15 mouse cellular contexts compared by ENCODE assay signal in genomic region chr11:50253393-50253792, GRCm38 (mm10). TPM values are rescaled to one million over a fixed set of nuclear protein-coding genes. Genes with fewer than 3 reads are reported as not detected.
DNase-seq lines count a peak whose midpoint lies in the region; ATAC-seq and TF ChIP-seq lines count a peak whose summit lies in the region.
"Had no signal": no experiment of that assay in that cellular context is flagged by ENCODE, and none has a peak within 500 bp of the region (broad histone marks: within the 10 kb centered on the region; RNA-seq: fewer than 3 reads in every experiment).

No protein-coding gene starts in this region.

- H3K27me3 ChIP-seq in hindbrain, embryonic 12.5 days = no peaks in the 10 kb centered on the region
- H3K27me3 ChIP-seq in hindbrain, embryonic 10.5 days (ENCODE audit: insufficient read depth, poor library complexity, severe bottlenecking) = no peaks in the 10 kb centered on the region
- no peaks in the 10 kb centered on the region for H3K27me3 ChIP-seq in limb, embryonic 12.5 days
- no peaks in the 10 kb centered on the region for H3K27me3 ChIP-seq in limb, embryonic 10.5 days (ENCODE audit: low read depth, poor library complexity, severe bottlenecking)
- no peaks in the 10 kb centered on the region for H3K27me3 ChIP-seq in embryonic facial prominence, embryonic 13.5 days
- no peaks in the 10 kb centered on the region for H3K27me3 ChIP-seq in myocyte (ENCODE audit: control insufficient read depth, insufficient read depth, insufficient read length)
- H3K27me3 ChIP-seq: liver, embryonic 15.5 days; neural tube, embryonic 13.5 days had no signal

- no peak overlapping the region for H3K4me2 ChIP-seq in hindbrain, embryonic 12.5 days (replicated peaks)
- no peak overlapping the region for H3K4me2 ChIP-seq in limb, embryonic 12.5 days
- H3K4me2 ChIP-seq in embryonic facial prominence, embryonic 13.5 days = no peak overlapping the region
- peak overlapping the region; percentile 67 for H3K4me2 ChIP-seq in myocyte (ENCODE audit: low read depth)
- H3K4me2 ChIP-seq: liver, embryonic 15.5 days; neural tube, embryonic 13.5 days had no signal

- H3K9me3 ChIP-seq in hindbrain, embryonic 12.5 days (replicated peaks) = no peaks in the 10 kb centered on the region; the same call in 1 of the 2 replicates
- H3K9me3 ChIP-seq in hindbrain, embryonic 10.5 days = no peaks in the 10 kb centered on the region
- no peaks in the 10 kb centered on the region for H3K9me3 ChIP-seq in limb, embryonic 12.5 days
- H3K9me3 ChIP-seq in limb, embryonic 10.5 days (replicated peaks) = no peaks in the 10 kb centered on the region
- no peaks in the 10 kb centered on the region for H3K9me3 ChIP-seq in embryonic facial prominence, embryonic 13.5 days
- H3K9me3 ChIP-seq: liver, embryonic 15.5 days; neural tube, embryonic 13.5 days had no signal

- H3K9ac ChIP-seq in hindbrain, embryonic 12.5 days = no peak overlapping the region
- no peak overlapping the region for H3K9ac ChIP-seq in limb, embryonic 12.5 days (replicated peaks)
- H3K9ac ChIP-seq in embryonic facial prominence, embryonic 13.5 days = no peak overlapping the region
- H3K9ac ChIP-seq: liver, embryonic 15.5 days; neural tube, embryonic 13.5 days had no signal

- H3K36me3 ChIP-seq in hindbrain, embryonic 12.5 days = peaks cover 31% of the 10 kb centered on the region
- peaks cover 40% of the 10 kb centered on the region for H3K36me3 ChIP-seq in hindbrain, embryonic 10.5 days
- peaks cover 27% of the 10 kb centered on the region for H3K36me3 ChIP-seq in limb, embryonic 12.5 days
- H3K36me3 ChIP-seq in limb, embryonic 10.5 days = peaks cover 35% of the 10 kb centered on the region
- peaks cover 26% of the 10 kb centered on the region for H3K36me3 ChIP-seq in embryonic facial prominence, embryonic 13.5 days
- H3K36me3 ChIP-seq in myocyte (ENCODE audit: control insufficient read depth, insufficient read depth) = peaks cover 15% of the 10 kb centered on the region

- ATAC-seq in hindbrain, embryonic 12.5 days (ENCODE audit: low FRiP score) = no peak
- no peak for ATAC-seq in limb, embryonic 12.5 days (ENCODE audit: insufficient number of reproducible peaks, insufficient read depth, low FRiP score, low TSS enrichment, low read depth)
- no peak for ATAC-seq in embryonic facial prominence, embryonic 13.5 days (ENCODE audit: insufficient number of reproducible peaks, insufficient read depth, low FRiP score, low TSS enrichment, low read depth)
- ATAC-seq in granulocyte monocyte progenitor cell, adult 5-6 weeks (replicated peaks; ENCODE audit: poor library complexity, severe bottlenecking) = no peak

- H3K4me3 ChIP-seq in hindbrain, embryonic 12.5 days = no peak overlapping the region
- H3K4me3 ChIP-seq in hindbrain, embryonic 10.5 days = no peak overlapping the region
- H3K4me3 ChIP-seq in limb, embryonic 12.5 days (replicated peaks) = no peak overlapping the region
- H3K4me3 ChIP-seq in limb, embryonic 10.5 days = no peak overlapping the region
- no peak overlapping the region for H3K4me3 ChIP-seq in embryonic facial prominence, embryonic 13.5 days
- no peak overlapping the region for H3K4me3 ChIP-seq in myocyte
- H3K4me3 ChIP-seq: heart, adult 2 months; liver, embryonic 15.5 days; neural tube, embryonic 13.5 days had no signal

- H3K27ac ChIP-seq in hindbrain, embryonic 12.5 days = peak overlapping the region; percentile 8; the same call in 1 of the 2 replicates
- no peak overlapping the region for H3K27ac ChIP-seq in hindbrain, embryonic 10.5 days
- H3K27ac ChIP-seq in limb, embryonic 12.5 days = peak overlapping the region; percentile 62; the same call in 1 of the 2 replicates
- no peak overlapping the region for H3K27ac ChIP-seq in limb, embryonic 10.5 days
- H3K27ac ChIP-seq in embryonic facial prominence, embryonic 13.5 days = peak overlapping the region; percentile 68; the same call in 1 of the 2 replicates
- H3K27ac ChIP-seq: heart, adult 2 months; liver, embryonic 15.5 days; neural tube, embryonic 13.5 days had no signal

- 63% methylated on average over 1 of the region's 1 CpGs for WGBS in hindbrain, embryonic 12.5 days
- WGBS in hindbrain, embryonic 10.5 days = 71% methylated on average over 1 of the region's 1 CpGs
- WGBS in limb, embryonic 12.5 days = 52% methylated on average over 1 of the region's 1 CpGs
- 75% methylated on average over 1 of the region's 1 CpGs for WGBS in limb, embryonic 10.5 days
- WGBS in embryonic facial prominence, embryonic 13.5 days = 57% methylated on average over 1 of the region's 1 CpGs

- H3K79me2 ChIP-seq in myocyte (ENCODE audit: control insufficient read depth, insufficient read depth) = no peaks in the 10 kb centered on the region

- no peak overlapping the region for H3ac ChIP-seq in myocyte (ENCODE audit: control insufficient read depth, insufficient read length)

- peaks cover 7% of the 10 kb centered on the region; the same call in 1 of the 2 replicates for H3K4me1 ChIP-seq in hindbrain, embryonic 12.5 days
- H3K4me1 ChIP-seq in hindbrain, embryonic 10.5 days (replicated peaks) = peaks cover 28% of the 10 kb centered on the region
- peaks cover 20% of the 10 kb centered on the region for H3K4me1 ChIP-seq in limb, embryonic 12.5 days (replicated peaks)
- H3K4me1 ChIP-seq in limb, embryonic 10.5 days = peaks cover 16% of the 10 kb centered on the region
- H3K4me1 ChIP-seq in embryonic facial prominence, embryonic 13.5 days = peaks cover 16% of the 10 kb centered on the region

- no peak for DNase-seq in hindbrain, embryonic 10.5 days (ENCODE audit: low spot score)
- no peak for DNase-seq in limb, embryonic 10.5 days (ENCODE audit: low spot score)
- no peak for DNase-seq in heart, postnatal 4 days
- DNase-seq: adrenal gland, postnatal 10 days; heart, adult 2 months; kidney, adult 2 months; thymus, postnatal 25 days had no signal

- no peak for TF ChIP-seq POLR2A in myocyte (IDR thresholded peaks at IDR 0.05; ENCODE audit: insufficient read length, low read depth)

TF ChIP-seq in myocyte, 11 proteins besides CTCF, POLR2A, EP300 and RAD21:
- TF ChIP-seq MYOG (IDR thresholded peaks at IDR 0.05; ENCODE audit: control insufficient read depth in 1 of 3, insufficient read depth in 1 of 3, insufficient read length in 2 of 3, low read depth in 2 of 3) (peak in 1 of 3 experiments; percentile 25), MYOD1 (IDR thresholded peaks at IDR 0.05; ENCODE audit: control insufficient read depth in 1 of 3, insufficient read length in 2 of 3, low read depth in 2 of 3) (peak in 2 of 3 experiments; percentile 52 to 79), TCF12 (IDR thresholded peaks at IDR 0.05; ENCODE audit: insufficient read depth, poor library complexity, severe bottlenecking) (no peak)

RNA-seq across cellular contexts. Expression of gene Ltc4s, which starts 15.0 kb away (rescaled TPM):
- polyA plus RNA-seq in hindbrain, embryonic 12.5 days (2016; fragmentation: Nextera tagmentation; extraction: Ambion mirVana) = 0.61 and 1.3 TPM in 2 replicates
- polyA plus RNA-seq in hindbrain, embryonic 10.5 days (2016; fragmentation: Nextera tagmentation; extraction: Ambion mirVana) = 1.4 and 1.8 TPM in 2 replicates
- polyA plus RNA-seq in limb, embryonic 12.5 days (2016; fragmentation: Nextera tagmentation; extraction: Ambion mirVana) = 0.47 and 1.0 TPM in 2 replicates
- 0.55 and 0.90 TPM in 2 replicates for polyA plus RNA-seq in limb, embryonic 10.5 days (2016; fragmentation: Nextera tagmentation; extraction: Ambion mirVana)
- 1.7 and 1.8 TPM in 2 replicates for polyA plus RNA-seq in embryonic facial prominence, embryonic 13.5 days (2015; fragmentation: Nextera tagmentation; extraction: Ambion mirVana)
- polyA plus RNA-seq in myocyte (2012; fragmentation: generic; extraction: Trizol) = 1.8 TPM
- total RNA-seq in heart, postnatal 4 days (2021) = 1 to 10 TPM; 2.0 to 2.7 TPM
- total RNA-seq in granulocyte monocyte progenitor cell, adult 5-6 weeks (2014; fragmentation: Nextera tagmentation) = 1.6 TPM in 1 of 2 replicates, not detected in the other
- total RNA-seq in granulocyte monocyte progenitor cell, adult 5-6 weeks (2017) = not detected in 2 replicates
- total RNA-seq: monocyte, adult 5-6 weeks had no signal

RNA-seq across cellular contexts. Expression of gene Maml1, which starts 38.7 kb away (rescaled TPM):
- polyA plus RNA-seq in hindbrain, embryonic 12.5 days (2016; fragmentation: Nextera tagmentation; extraction: Ambion mirVana) = 7.6 and 8.1 TPM in 2 replicates
- polyA plus RNA-seq in hindbrain, embryonic 10.5 days (2016; fragmentation: Nextera tagmentation; extraction: Ambion mirVana) = 4.7 and 5.9 TPM in 2 replicates
- polyA plus RNA-seq in limb, embryonic 12.5 days (2016; fragmentation: Nextera tagmentation; extraction: Ambion mirVana) = 9.0 and 10.4 TPM in 2 replicates
- 7.3 and 7.7 TPM in 2 replicates for polyA plus RNA-seq in limb, embryonic 10.5 days (2016; fragmentation: Nextera tagmentation; extraction: Ambion mirVana)
- polyA plus RNA-seq in embryonic facial prominence, embryonic 13.5 days (2015; fragmentation: Nextera tagmentation; extraction: Ambion mirVana) = 7.1 and 8.1 TPM in 2 replicates
- 13.7 TPM for polyA plus RNA-seq in myocyte (2012; fragmentation: generic; extraction: Trizol)
- 10 to 100 TPM; 19.6 to 20.2 TPM for total RNA-seq in heart, postnatal 4 days (2021)
- total RNA-seq in granulocyte monocyte progenitor cell, adult 5-6 weeks (2014; fragmentation: Nextera tagmentation) = 11.7 and 13.4 TPM in 2 replicates
- total RNA-seq in granulocyte monocyte progenitor cell, adult 5-6 weeks (2017) = 3.9 and 4.6 TPM in 2 replicates

RNA-seq across cellular contexts. Expression of gene Mgat4b, which starts 42.7 kb away (rescaled TPM):
- 45.1 and 52.8 TPM in 2 replicates for polyA plus RNA-seq in hindbrain, embryonic 12.5 days (2016; fragmentation: Nextera tagmentation; extraction: Ambion mirVana)
- 21.5 and 29.9 TPM in 2 replicates for polyA plus RNA-seq in hindbrain, embryonic 10.5 days (2016; fragmentation: Nextera tagmentation; extraction: Ambion mirVana)
- 31.2 and 35.2 TPM in 2 replicates for polyA plus RNA-seq in limb, embryonic 12.5 days (2016; fragmentation: Nextera tagmentation; extraction: Ambion mirVana)
- 27.7 and 28.6 TPM in 2 replicates for polyA plus RNA-seq in limb, embryonic 10.5 days (2016; fragmentation: Nextera tagmentation; extraction: Ambion mirVana)
- polyA plus RNA-seq in embryonic facial prominence, embryonic 13.5 days (2015; fragmentation: Nextera tagmentation; extraction: Ambion mirVana) = 15.8 and 21.5 TPM in 2 replicates
- 89.2 TPM for polyA plus RNA-seq in myocyte (2012; fragmentation: generic; extraction: Trizol)
- 100 to 1,000 TPM; 117 to 120 TPM for total RNA-seq in heart, postnatal 4 days (2021)
- total RNA-seq in granulocyte monocyte progenitor cell, adult 5-6 weeks (2014; fragmentation: Nextera tagmentation) = 22.7 and 23.9 TPM in 2 replicates
- 11.5 and 14.6 TPM in 2 replicates for total RNA-seq in granulocyte monocyte progenitor cell, adult 5-6 weeks (2017)

RNA-seq across cellular contexts. Expression of gene Sqstm1, which starts 42.8 kb away (rescaled TPM):
- polyA plus RNA-seq in hindbrain, embryonic 12.5 days (2016; fragmentation: Nextera tagmentation; extraction: Ambion mirVana) = 231 and 234 TPM in 2 replicates
- polyA plus RNA-seq in hindbrain, embryonic 10.5 days (2016; fragmentation: Nextera tagmentation; extraction: Ambion mirVana) = 147 and 210 TPM in 2 replicates
- polyA plus RNA-seq in limb, embryonic 12.5 days (2016; fragmentation: Nextera tagmentation; extraction: Ambion mirVana) = 165 and 167 TPM in 2 replicates
- polyA plus RNA-seq in limb, embryonic 10.5 days (2016; fragmentation: Nextera tagmentation; extraction: Ambion mirVana) = 111 and 137 TPM in 2 replicates
- polyA plus RNA-seq in embryonic facial prominence, embryonic 13.5 days (2015; fragmentation: Nextera tagmentation; extraction: Ambion mirVana) = 193 and 206 TPM in 2 replicates
- polyA plus RNA-seq in myocyte (2012; fragmentation: generic; extraction: Trizol) = 873 TPM
- 100 to 1,000 TPM; 178 to 180 TPM for total RNA-seq in heart, postnatal 4 days (2021)
- total RNA-seq in granulocyte monocyte progenitor cell, adult 5-6 weeks (2014; fragmentation: Nextera tagmentation) = 89.7 and 92.6 TPM in 2 replicates
- 131 and 165 TPM in 2 replicates for total RNA-seq in granulocyte monocyte progenitor cell, adult 5-6 weeks (2017)

Comparison
In these comparisons a context has a peak if more than half of its experiments do, and no peak if none do; other contexts are left out.
1. H3K27ac ChIP-seq: peak in hindbrain, embryonic 12.5 days (single experiment), limb, embryonic 12.5 days (single experiment) and embryonic facial prominence, embryonic 13.5 days (single experiment); none in hindbrain, embryonic 10.5 days (single experiment) and limb, embryonic 10.5 days (single experiment).